Mouse (Mus musculus) liver, embryonic 14 days (tissue): ENCODE data around the gene Cdc40. TPM values are rescaled to one million over a fixed set of nuclear protein-coding genes. Genes with fewer than 3 reads are reported as not detected.

Experiments used
- polyA plus RNA-seq: library from polyadenylated mRNA; depleted of rRNA; stranded (reverse); fragments of >200 nt; gene quantifications from 2 replicates; pipeline ENCODE4 v1.2.3, GENCODE M21; 2012; rRNA removed

Gene Cdc40
- 9.3 and 10.0 TPM in 2 replicates for polyA plus RNA-seq

DNA sequence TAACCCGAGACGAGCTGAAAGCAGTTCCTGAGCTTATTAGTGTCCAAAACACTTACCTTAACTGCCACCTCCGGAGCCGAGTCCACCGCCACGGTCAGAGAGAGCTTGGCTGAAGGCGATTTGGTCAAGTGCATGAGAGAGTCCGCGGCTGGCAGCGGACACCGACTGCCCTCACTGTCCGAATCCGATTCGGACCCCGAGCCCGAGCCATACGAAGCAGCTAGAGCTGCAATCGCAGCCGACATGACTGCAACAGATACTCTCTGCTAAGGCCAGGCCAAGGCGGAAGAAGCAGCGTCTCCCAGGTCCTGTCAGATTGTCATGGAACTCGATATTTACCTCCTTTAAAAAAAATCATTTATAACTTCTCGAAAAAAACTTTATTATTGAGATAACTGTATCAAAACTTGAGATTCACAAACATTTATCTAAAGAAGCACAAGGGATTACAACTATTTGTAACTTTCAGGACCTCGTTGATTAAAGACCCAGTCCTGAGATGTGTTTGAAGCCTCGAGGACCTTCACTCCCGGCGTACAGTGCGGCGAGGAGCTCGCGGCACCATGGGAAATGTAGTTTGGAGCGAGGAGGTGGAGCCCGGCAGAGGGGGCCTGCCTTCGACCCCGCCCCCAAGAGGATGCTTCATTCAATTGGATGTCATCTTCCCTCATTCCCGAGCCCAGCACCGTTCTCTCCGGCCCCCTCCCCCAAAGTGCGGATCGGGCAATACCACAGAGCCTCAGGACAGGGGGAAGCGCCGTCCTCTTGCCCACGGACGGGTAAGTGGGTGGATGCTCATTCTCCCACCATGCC lies at the start of gene Cdc40, which contains the start of gene Wasf1:
Gene Cdc40, minus strand, starts transcription at position 481 of the 813 bp plus-strand sequence.
Gene Wasf1, plus strand, starts transcription at position 645 of the 813 bp plus-strand sequence.

Other genes with a start within 250 kb of the Cdc40 start
- gene Mettl24, start 200.0 kb downstream of the Cdc40 start, polyA plus RNA-seq, result 0.20 and 0.23 TPM in 2 replicates
- gene Wasf1, start 164 bp upstream of the Cdc40 start, polyA plus RNA-seq, result 0.53 and 0.55 TPM in 2 replicates
- gene Gpr6, start 189.0 kb upstream of the Cdc40 start, polyA plus RNA-seq, result not detected in 2 replicates